Mouse (Mus musculus) lung, postnatal 0 days (tissue): ENCODE measurements around the gene Map3k6. TPM values are rescaled to one million over a fixed set of nuclear protein-coding genes. Genes with fewer than 3 reads are reported as not detected.

Experiments
- ATAC-seq: fragments of 200-750 bp; cut with Nextera tagmentation; 2 replicates; pipeline ENCODE4 v1.8.0; 2017; ENCODE audit warnings: moderate library complexity
- DNase-seq: peaks from one replicate; pipeline ENCODE4 v3.0.0-alpha.2; 2016; ENCODE audit warnings: low spot score
- H3K27ac ChIP-seq: fragments of 300-500 bp; sonication (generic); 2 replicates; pipeline ENCODE4 v1.5.1; 2014; ENCODE audit warnings: antibody characterized with exemption, mild to moderate bottlenecking, low read length, mixed read lengths
- H3K27me3 ChIP-seq: fragments of 300-500 bp; sonication (generic); replicated peaks from 2 replicates; pipeline ENCODE4 v1.6.1; 2014; ENCODE audit warnings: low read length, mixed read lengths; ENCODE audit not compliant: insufficient read depth
- H3K36me3 ChIP-seq: fragments of 300-500 bp; sonication (generic); 2 replicates; pipeline ENCODE4 v1.6.1; 2014; ENCODE audit warnings: low read length, mixed read lengths; ENCODE audit not compliant: insufficient read depth
- H3K4me1 ChIP-seq: fragments of 300-500 bp; sonication (generic); 2 replicates; pipeline ENCODE4 v1.6.1; 2014; ENCODE audit warnings: antibody characterized with exemption, low read depth, low read length, mixed read lengths; ENCODE audit not compliant: insufficient read depth
- H3K4me2 ChIP-seq: fragments of 300-500 bp; sonication (generic); replicated peaks from 2 replicates; pipeline ENCODE4 v1.6.1; 2014; ENCODE audit warnings: low read depth, mild to moderate bottlenecking, low read length, moderate library complexity, mixed read lengths
- H3K4me3 ChIP-seq: fragments of 300-500 bp; sonication (generic); 2 replicates; pipeline ENCODE4 v1.5.1; 2014; ENCODE audit warnings: low read depth, low read length
- H3K9ac ChIP-seq: fragments of 300-500 bp; sonication (generic); replicated peaks from 2 replicates; pipeline ENCODE4 v1.6.1; 2014; ENCODE audit warnings: low read depth, mild to moderate bottlenecking
- H3K9me3 ChIP-seq: fragments of 300-500 bp; sonication (generic); 2 replicates; pipeline ENCODE4 v1.6.1; 2016; ENCODE audit warnings: low read length, mixed read lengths
- CTCF ChIP-seq: IDR thresholded peaks from 2 replicates; pipeline ENCODE4 v1.5.1; 2016; ENCODE audit warnings: antibody characterized with exemption, mild to moderate bottlenecking
- EP300 ChIP-seq: IDR thresholded peaks from 2 replicates; pipeline ENCODE4 v1.6.1; 2016; ENCODE audit warnings: antibody characterized with exemption, mild to moderate bottlenecking, control low read depth
- WGBS: fragments of 180-500 bp; shearing (Covaris S2); extraction: QIAGEN DNeasy Blood & Tissue Kit; methylation state at CpG from one replicate; pipeline ENCODE4 v1.1.7; 2014; 5-methylcytosine and 5-hydroxymethylcytosine counted together
- polyA plus RNA-seq: library from polyadenylated mRNA; unstranded; fragments of >200 nt; fragmentation: Nextera tagmentation; extraction: Ambion mirVana; gene quantifications from 2 replicates; pipeline ENCODE4 v1.2.1, GENCODE M21; 2015

Gene Map3k6
- polyA plus RNA-seq, 1 experiment from 2014 or later: 18.7 TPM

DNA sequence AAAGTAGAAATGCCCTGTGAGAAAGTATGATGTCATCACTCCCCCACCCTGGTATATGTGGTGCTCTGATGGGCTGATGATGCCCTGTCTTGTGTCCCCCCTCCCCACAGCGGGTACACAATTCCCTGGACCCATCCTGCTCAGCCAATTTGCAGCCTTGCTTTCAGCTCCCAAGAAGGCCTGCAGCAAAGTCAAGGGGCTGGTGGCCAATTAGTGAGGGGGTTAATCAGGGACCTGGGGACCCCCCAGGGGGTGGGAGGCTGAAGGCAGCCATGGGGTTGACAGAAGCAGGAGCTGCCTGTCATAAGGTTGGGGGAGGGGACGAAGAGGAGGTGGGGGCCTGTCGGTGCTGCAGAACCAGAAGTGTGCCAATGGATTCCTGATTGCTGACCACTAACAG lies 37.0 kb upstream of the Map3k6 start:
- no peaks in the 10 kb centered on the region for H3K36me3 ChIP-seq
- WGBS: 60% methylated on average over 3 of the region's 3 CpGs
- H3K4me3 ChIP-seq: no peak overlapping the region
- no peak overlapping the region for H3K9ac ChIP-seq
- H3K27me3 ChIP-seq: no peaks in the 10 kb centered on the region
- no peaks in the 10 kb centered on the region for H3K9me3 ChIP-seq
- DNase-seq (no peak), ATAC-seq (no peak)
- no peak overlapping the region for H3K4me2 ChIP-seq
- peaks cover 16% of the 10 kb centered on the region for H3K4me1 ChIP-seq
- no peak for TF ChIP-seq EP300
- TF ChIP-seq CTCF: no peak
- no peak overlapping the region for H3K27ac ChIP-seq

- no peak for ATAC-seq
- no peak overlapping the region for H3K4me3 ChIP-seq
- no peak for DNase-seq
- no peak overlapping the region for H3K9ac ChIP-seq
- H3K27ac ChIP-seq: no peak overlapping the region
- WGBS: 14% methylated on average over 7 of the region's 7 CpGs
- H3K9me3 ChIP-seq: no peaks in the 10 kb centered on the region
- peaks cover 16% of the 10 kb centered on the region for H3K4me1 ChIP-seq
- H3K4me2 ChIP-seq: no peak overlapping the region
- TF ChIP-seq EP300 (no peak), CTCF (no peak)
- no peaks in the 10 kb centered on the region for H3K36me3 ChIP-seq
- H3K27me3 ChIP-seq: no peaks in the 10 kb centered on the region
Measured at GRCm38 (mm10) chr4:133204379-133204778, 36.2 kb upstream of the Map3k6 start.

DNA sequence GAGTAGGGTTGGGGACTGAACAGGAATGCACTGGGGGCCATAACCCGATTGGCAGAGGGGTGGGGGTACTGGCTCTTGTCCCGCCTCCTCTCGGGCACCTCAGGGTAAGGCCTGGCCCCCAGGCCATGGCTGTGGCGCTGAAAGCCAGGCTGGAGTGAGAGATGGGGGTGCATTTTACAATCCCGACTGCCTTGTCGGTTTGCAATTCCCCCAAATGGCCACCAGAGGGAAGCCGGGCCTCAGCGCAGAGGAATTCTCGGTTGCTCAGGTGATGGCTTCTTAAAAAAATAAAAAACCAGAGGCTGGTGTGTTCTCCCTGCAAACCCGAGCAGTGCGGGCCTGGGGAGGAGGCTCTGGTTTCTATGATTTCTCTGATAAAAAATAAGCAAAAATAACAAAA lies 31.3 kb upstream of the Map3k6 start:
- H3K27me3 ChIP-seq: 0 out of 2 replicates have a peak, but pooled peaks cover 3% of the 10 kb centered on the region
- no peak for TF ChIP-seq EP300
- TF ChIP-seq CTCF: peak; percentile 88
- H3K9me3 ChIP-seq: no peaks in the 10 kb centered on the region
- H3K27ac ChIP-seq: no peak overlapping the region
- 0 out of 2 replicates have a peak, but pooled peaks cover 4% of the 10 kb centered on the region for H3K4me1 ChIP-seq
- 7% methylated on average over 11 of the region's 11 CpGs for WGBS
- DNase-seq (peak; percentile 79), ATAC-seq (no peak)
- H3K4me3 ChIP-seq: no peak overlapping the region
- no peak overlapping the region for H3K4me2 ChIP-seq
- no peak overlapping the region for H3K9ac ChIP-seq
- no peaks in the 10 kb centered on the region for H3K36me3 ChIP-seq

DNA sequence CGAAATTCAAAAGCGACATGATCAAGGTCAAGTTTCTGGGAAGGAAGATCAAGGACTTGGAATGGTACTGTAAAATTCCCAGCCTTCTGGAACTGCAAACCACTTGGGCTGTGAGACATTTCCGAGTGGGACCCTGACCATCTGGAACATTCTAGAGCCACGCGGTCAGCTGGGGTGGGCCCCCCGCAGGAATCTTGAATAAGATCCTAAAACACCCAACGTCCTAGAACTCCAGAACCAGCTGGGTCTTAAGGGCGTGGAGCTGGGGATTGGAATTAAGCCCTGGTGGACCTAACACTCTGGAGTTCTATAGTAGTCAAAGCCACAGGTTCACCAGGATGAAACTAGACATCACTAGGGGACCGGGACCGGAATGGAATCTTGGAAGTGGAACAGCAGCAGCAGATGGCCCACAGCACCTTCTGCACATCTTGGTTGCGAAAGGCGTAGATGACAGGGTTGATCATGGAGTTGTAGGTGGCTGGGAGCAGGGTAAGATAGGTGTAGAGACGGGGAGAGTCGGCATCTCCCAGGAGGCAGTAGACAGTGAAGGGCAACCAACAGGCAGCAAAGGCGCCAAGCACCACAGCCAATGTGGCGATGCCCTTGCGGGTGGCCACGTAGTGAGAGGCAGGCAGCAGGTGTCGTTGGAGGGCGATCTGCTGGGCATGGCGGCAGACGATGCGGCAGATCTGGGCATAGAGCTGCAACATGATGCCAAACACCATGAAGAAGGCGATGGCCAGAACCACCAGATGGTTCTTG lies 30.4 kb upstream of the Map3k6 start:
- Histone ChIP-seq H3K4me2 (no peak overlapping the region), H3K36me3 (no peaks in the 10 kb centered on the region), H3K4me1 (0 out of 2 replicates have a peak, but pooled peaks cover 4% of the 10 kb centered on the region), H3K27ac (no peak overlapping the region), H3K27me3 (0 out of 2 replicates have a peak, but pooled peaks cover 3% of the 10 kb centered on the region), H3K9ac (no peak overlapping the region), H3K9me3 (no peaks in the 10 kb centered on the region), H3K4me3 (no peak overlapping the region)
- DNase-seq: no peak
- no peak for ATAC-seq
- WGBS: 91% methylated on average over 24 of the region's 24 CpGs
- TF ChIP-seq EP300 (no peak), CTCF (no peak)

DNA sequence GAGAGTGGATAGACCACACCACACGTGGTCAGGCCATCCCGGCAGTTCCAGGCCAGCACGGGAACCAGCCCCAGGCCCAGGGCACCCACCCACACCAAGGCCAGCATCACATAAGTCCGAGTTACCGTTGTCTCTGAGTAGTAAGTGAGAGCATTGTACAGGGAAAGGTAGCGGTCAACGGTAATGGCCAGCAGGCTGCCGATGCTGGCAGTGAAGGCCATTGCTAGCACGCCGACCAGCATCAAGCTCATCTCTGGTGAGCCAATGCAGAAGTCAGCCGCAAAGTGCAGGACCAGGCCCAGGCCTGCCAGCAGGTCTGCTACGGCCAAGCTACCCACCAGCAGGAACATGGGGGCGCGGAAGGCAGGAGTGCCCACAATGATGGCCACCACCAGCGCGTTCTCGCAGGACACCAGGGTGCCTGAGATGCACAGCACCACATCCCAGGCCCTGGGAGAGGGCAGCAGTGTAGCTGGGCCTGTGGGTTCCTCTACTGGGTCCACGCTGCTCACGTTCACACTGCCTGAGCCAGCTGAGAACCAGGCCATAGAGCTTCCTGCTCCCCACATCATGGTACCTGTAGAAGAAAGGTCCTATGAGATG lies 29.7 kb upstream of the Map3k6 start:
- TF ChIP-seq CTCF (no peak), EP300 (no peak)
- H3K9me3 ChIP-seq: no peaks in the 10 kb centered on the region
- 0 out of 2 replicates have a peak, but pooled peaks cover 3% of the 10 kb centered on the region for H3K27me3 ChIP-seq
- H3K27ac ChIP-seq: no peak overlapping the region
- ATAC-seq (no peak), DNase-seq (no peak)
- 0 out of 2 replicates have a peak, but pooled peaks cover 4% of the 10 kb centered on the region for H3K4me1 ChIP-seq
- no peak overlapping the region for H3K4me2 ChIP-seq
- 92% methylated on average over 19 of the region's 19 CpGs for WGBS
- no peak overlapping the region for H3K9ac ChIP-seq
- no peak overlapping the region for H3K4me3 ChIP-seq
- no peaks in the 10 kb centered on the region for H3K36me3 ChIP-seq

DNA sequence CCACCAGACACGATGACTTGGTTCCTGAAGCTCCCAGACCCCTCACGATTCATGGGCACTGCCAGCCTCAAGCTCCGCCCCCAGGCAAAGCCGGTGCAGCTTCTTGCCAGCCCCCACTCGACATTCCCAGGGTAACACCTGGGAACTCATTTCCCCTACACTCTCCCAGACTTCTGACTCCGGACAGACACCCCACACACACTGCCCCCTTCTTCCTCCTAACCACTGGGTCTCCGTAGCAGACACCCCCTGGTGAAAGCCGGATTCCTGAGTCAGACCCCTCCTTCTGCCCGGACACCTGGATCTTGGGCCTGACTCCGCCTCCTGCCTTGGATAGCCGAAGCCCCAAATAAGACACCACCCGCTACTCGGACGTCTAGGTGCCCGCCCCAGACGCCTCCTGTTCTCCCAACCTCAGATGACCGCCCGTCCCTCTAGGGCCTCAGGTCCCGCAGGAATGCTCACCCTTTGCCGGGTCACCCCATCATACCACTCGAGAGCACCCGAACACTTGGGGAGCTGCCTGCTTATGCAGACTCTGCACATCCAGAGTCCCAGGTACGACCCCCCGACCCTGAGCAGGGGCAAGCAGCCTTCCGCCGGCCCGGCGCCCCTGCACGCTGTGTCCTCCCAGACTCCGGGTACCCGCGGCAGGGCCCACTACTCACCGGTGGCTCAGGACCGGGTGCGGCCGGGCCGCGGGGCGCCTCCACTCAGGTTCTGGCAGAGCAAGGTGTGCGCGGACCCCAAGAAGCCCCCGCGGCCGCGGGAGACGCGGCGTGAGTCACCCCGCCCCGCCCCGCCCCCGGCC lies 28.7 kb upstream of the Map3k6 start, which contains the start of the genes Cd164l2 and Gpr3:
TSS of gene Cd164l2 (plus strand) at position 381 of the 811 bp plus-strand sequence.
TSS of gene Gpr3 (minus strand) at position 786 of the 811 bp plus-strand sequence.
- TF ChIP-seq EP300: no peak
- no peak for TF ChIP-seq CTCF
- no peaks in the 10 kb centered on the region for H3K36me3 ChIP-seq
- no peak within 1 kb of the TSS for H3K27ac ChIP-seq
- H3K4me2 ChIP-seq: peak within 1 kb of the TSS; percentile 99
- 3% methylated on average over 46 of the region's 52 CpGs for WGBS
- peak; percentile 14 for ATAC-seq
- DNase-seq: no peak
- H3K4me3 ChIP-seq: peak within 1 kb of the TSS; percentile 48
- peak within 1 kb of the TSS; percentile 16; the same call in 1 of the 2 replicates for H3K9ac ChIP-seq
- no peaks in the 10 kb centered on the region for H3K9me3 ChIP-seq
- 0 out of 2 replicates have a peak, but pooled peaks cover 4% of the 10 kb centered on the region for H3K4me1 ChIP-seq
- H3K27me3 ChIP-seq: 0 out of 2 replicates have a peak, but pooled peaks cover 3% of the 10 kb centered on the region
